Mouse (Mus musculus): ENCODE results near the gene Aak1. TPM values are rescaled to one million over a fixed set of nuclear protein-coding genes. Genes with fewer than 3 reads are reported as not detected.

Gene Aak1
- polyA plus RNA-seq, 1 experiment, result 2.2 TPM

DNA sequence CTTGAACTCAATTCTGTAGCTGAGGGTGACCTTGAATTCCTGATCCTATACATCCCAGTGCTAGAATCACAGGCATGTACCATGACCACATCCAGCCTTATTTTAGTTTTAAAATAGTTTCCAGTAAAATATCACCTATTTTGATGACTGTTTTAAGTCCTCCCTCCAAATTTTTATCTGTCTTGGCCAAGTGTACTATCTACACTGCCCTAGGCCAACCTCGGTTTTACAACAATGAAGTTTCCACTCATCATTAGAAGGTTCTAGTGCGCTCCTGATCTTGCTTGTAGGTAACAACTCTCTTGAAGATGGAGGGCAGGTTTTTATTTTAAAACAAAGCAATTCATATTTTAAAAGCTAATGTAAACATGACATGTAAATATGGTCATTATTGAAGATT, 57.9 kb downstream of the Aak1 start:
- no peak for TF ChIP-seq FLI1 (IDR thresholded peaks at IDR 0.05; ENCODE audit: low read length)
- no peak for TF ChIP-seq GATA1 (IDR thresholded peaks at IDR 0.05; ENCODE audit: borderline replicate concordance, low read length)
- Histone ChIP-seq H3K27me3 (replicated peaks) (no peaks in the 10 kb centered on the region), H3K9me3 (peaks cover 8% of the 10 kb centered on the region), H3K4me3 (replicated peaks) (no peak overlapping the region), H3K4me1 (peaks cover 18% of the 10 kb centered on the region), H3K36me3 (replicated peaks; ENCODE audit: low read length) (peaks cover 11% of the 10 kb centered on the region)

GRCm38 (mm10) chr6:86908561-86909150, 59.3 kb downstream of the Aak1 start:
- no peak overlapping the region for H3K4me3 ChIP-seq (replicated peaks)
- peaks cover 1% of the 10 kb centered on the region for H3K36me3 ChIP-seq (replicated peaks; ENCODE audit: low read length)
- TF ChIP-seq GATA1 (IDR thresholded peaks at IDR 0.05; ENCODE audit: borderline replicate concordance, low read length) (no peak), FLI1 (IDR thresholded peaks at IDR 0.05; ENCODE audit: low read length) (no peak)

GRCm38 (mm10) chr6:86909881-86910280, 60.6 kb downstream of the Aak1 start:
- Histone ChIP-seq H3K9me3 (no peaks in the 10 kb centered on the region), H3K27me3 (replicated peaks) (no peaks in the 10 kb centered on the region), H3K36me3 (replicated peaks; ENCODE audit: low read length) (peaks cover 4% of the 10 kb centered on the region), H3K4me1 (peaks cover 10% of the 10 kb centered on the region), H3K4me3 (replicated peaks) (no peak overlapping the region)
- no peak for TF ChIP-seq FLI1 (IDR thresholded peaks at IDR 0.05; ENCODE audit: low read length)
- TF ChIP-seq GATA1 (IDR thresholded peaks at IDR 0.05; ENCODE audit: borderline replicate concordance, low read length), result no peak

More at GRCm38 (mm10) chr6:86908561-86909150, 59.3 kb downstream of the Aak1 start:
- no peaks in the 10 kb centered on the region for H3K27me3 ChIP-seq (replicated peaks)
- H3K9me3 ChIP-seq, result peaks cover 1% of the 10 kb centered on the region; the same call in 1 of the 2 replicates
- peaks cover 13% of the 10 kb centered on the region for H3K4me1 ChIP-seq

DNA sequence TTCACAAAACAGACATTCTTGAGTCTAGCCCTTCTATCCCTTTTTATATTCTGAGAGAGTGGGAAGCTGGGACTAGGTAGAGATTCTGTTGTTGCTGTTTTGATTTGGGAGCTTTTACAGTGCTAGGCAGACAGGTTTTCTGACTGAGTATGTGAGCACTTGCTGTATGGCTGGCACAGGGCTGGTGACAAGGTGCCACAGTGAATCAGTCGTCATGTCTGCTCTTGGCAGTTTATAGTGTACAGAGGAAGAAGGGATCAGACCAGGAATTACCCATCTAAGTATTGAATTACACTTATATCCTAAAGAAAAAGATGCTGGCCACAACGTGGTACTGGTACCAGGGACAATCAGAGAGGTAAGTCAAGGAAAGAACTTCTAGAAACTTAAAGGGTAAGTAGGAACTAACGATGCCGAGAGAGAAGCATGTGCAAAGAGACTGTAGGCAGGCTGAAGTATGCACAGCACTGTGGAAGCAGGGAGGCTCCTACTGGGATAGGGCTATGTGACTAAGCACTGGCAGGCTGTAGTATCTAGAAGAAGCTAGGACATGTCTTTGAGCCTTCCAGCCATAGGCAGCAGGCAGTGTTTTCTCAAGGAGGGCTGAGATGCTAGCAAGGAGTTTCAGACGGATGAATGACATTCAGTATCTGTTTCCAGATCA, 67.0 kb downstream of the Aak1 start:
- Histone ChIP-seq H3K36me3 (replicated peaks; ENCODE audit: low read length) (peaks cover 5% of the 10 kb centered on the region), H3K27me3 (replicated peaks) (no peaks in the 10 kb centered on the region)
- TF ChIP-seq GATA1 (IDR thresholded peaks at IDR 0.05; ENCODE audit: borderline replicate concordance, low read length), result no peak
- no peak for TF ChIP-seq FLI1 (IDR thresholded peaks at IDR 0.05; ENCODE audit: low read length)

DNA sequence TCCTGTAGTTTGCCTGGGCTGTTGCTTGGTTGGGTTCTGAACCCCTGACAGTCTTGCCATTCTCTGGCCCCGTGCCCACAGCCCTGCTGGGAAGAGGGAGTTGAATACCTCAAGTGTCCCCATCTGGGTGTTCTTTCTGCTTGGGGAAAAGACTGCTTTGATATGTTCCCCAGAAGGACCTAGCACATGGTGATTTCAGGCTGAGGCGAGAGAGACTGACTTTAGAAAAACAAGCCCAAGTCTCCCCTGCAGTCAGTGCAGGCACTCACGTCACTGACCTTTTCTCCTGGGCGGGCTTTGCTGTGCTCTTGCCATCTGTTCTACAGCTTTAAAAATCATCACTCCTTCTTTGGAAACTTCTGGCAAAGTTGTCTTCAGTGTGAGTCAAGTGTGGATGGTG, 67.9 kb downstream of the Aak1 start:
- no peaks in the 10 kb centered on the region for H3K27me3 ChIP-seq (replicated peaks)
- peaks cover 11% of the 10 kb centered on the region for H3K4me1 ChIP-seq
- H3K4me3 ChIP-seq (replicated peaks), result no peak overlapping the region
- no peaks in the 10 kb centered on the region for H3K9me3 ChIP-seq
- TF ChIP-seq GATA1 (IDR thresholded peaks at IDR 0.05; ENCODE audit: borderline replicate concordance, low read length), result no peak
- TF ChIP-seq FLI1 (IDR thresholded peaks at IDR 0.05; ENCODE audit: low read length), result no peak
- peaks cover 5% of the 10 kb centered on the region for H3K36me3 ChIP-seq (replicated peaks; ENCODE audit: low read length)

More for the DNA sequence above, 67.0 kb downstream of the Aak1 start:
- Histone ChIP-seq H3K9me3 (no peaks in the 10 kb centered on the region), H3K4me3 (replicated peaks) (no peak overlapping the region), H3K4me1 (peaks cover 11% of the 10 kb centered on the region)

DNA sequence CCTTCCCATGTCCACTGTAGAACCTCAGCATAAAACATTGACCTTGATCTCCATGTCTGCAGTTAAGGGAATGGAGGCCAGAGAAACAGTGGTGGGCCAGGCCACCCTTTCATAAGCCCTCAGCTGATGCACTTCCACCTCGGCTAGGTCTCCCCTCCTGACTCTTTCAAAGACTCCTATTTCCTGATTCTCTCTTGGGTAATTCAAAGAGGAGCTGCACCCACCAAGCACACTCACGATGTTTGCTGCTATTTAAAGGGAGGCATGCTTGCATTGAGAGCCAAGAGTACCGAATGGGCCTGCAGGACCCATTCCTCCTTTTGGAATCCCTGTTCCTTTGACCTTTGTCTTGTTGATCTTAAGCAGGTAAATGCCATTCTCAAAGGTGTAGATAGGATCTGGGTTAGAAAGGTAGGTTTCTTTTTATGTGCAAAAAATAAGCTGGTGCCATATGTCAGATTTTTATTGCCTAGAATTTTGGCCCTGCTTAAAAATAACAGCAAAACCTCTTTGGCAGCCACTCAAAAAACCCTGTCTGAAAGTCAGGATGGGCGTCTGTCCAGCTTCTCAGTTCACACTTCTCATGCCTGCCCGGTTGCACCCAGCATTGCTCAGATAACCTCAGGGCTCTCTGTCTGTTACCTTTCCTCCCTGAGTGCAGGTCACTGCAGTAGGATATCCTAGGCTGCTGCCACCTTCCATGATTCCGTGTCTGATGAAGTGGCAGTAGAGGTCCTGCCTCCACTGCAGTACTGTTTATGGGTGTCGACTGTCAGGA, 68.9 kb downstream of the Aak1 start:
- Histone ChIP-seq H3K4me1 (peaks cover 11% of the 10 kb centered on the region), H3K4me3 (replicated peaks) (no peak overlapping the region), H3K9me3 (no peaks in the 10 kb centered on the region), H3K27me3 (replicated peaks) (no peaks in the 10 kb centered on the region), H3K36me3 (replicated peaks; ENCODE audit: low read length) (peaks cover 5% of the 10 kb centered on the region)
- TF ChIP-seq GATA1 (IDR thresholded peaks at IDR 0.05; ENCODE audit: borderline replicate concordance, low read length) (no peak), FLI1 (IDR thresholded peaks at IDR 0.05; ENCODE audit: low read length) (no peak)

- Histone ChIP-seq H3K4me3 (replicated peaks) (no peak overlapping the region), H3K36me3 (replicated peaks; ENCODE audit: low read length) (peaks cover 19% of the 10 kb centered on the region), H3K9me3 (no peaks in the 10 kb centered on the region), H3K27me3 (replicated peaks) (no peaks in the 10 kb centered on the region), H3K4me1 (peaks cover 14% of the 10 kb centered on the region)
- TF ChIP-seq FLI1 (IDR thresholded peaks at IDR 0.05; ENCODE audit: low read length) (no peak), GATA1 (IDR thresholded peaks at IDR 0.05; ENCODE audit: borderline replicate concordance, low read length) (no peak)
Observed at GRCm38 (mm10) chr6:86921880-86922279, 72.6 kb downstream of the Aak1 start.

GRCm38 (mm10) chr6:86924746-86925145, 75.4 kb downstream of the Aak1 start:
- no peak overlapping the region for H3K4me3 ChIP-seq (replicated peaks)
- H3K36me3 ChIP-seq (replicated peaks; ENCODE audit: low read length), result peaks cover 43% of the 10 kb centered on the region
- H3K4me1 ChIP-seq, result peaks cover 16% of the 10 kb centered on the region
- TF ChIP-seq FLI1 (IDR thresholded peaks at IDR 0.05; ENCODE audit: low read length) (no peak), GATA1 (IDR thresholded peaks at IDR 0.05; ENCODE audit: borderline replicate concordance, low read length) (no peak)
- H3K27me3 ChIP-seq (replicated peaks), result no peaks in the 10 kb centered on the region
- H3K9me3 ChIP-seq, result peaks cover 9% of the 10 kb centered on the region

DNA sequence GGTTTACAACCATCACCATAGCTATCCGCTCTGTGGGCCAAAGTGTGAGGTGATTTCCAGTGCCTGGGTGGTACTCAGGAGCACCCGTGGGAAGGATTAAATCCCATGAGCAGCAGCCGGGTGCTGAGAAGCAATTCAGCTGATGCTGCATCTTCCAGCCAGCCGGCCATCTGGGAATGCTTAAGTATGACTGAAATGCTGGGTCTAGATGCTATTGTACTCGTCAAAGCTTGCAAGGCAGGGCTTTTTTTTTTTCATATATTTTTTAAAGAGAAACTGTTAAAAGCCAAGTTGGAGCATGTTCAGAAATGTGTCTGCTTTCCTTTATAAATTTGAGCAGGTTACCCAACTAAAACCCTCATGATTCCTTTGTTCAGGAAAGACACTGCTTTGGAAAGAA, 85.2 kb downstream of the Aak1 start:
- Histone ChIP-seq H3K27me3 (replicated peaks) (no peaks in the 10 kb centered on the region), H3K4me3 (replicated peaks) (no peak overlapping the region), H3K9me3 (no peaks in the 10 kb centered on the region), H3K4me1 (peaks cover 4% of the 10 kb centered on the region), H3K36me3 (replicated peaks; ENCODE audit: low read length) (peaks cover 68% of the 10 kb centered on the region)
- no peak for TF ChIP-seq GATA1 (IDR thresholded peaks at IDR 0.05; ENCODE audit: borderline replicate concordance, low read length)
- TF ChIP-seq FLI1 (IDR thresholded peaks at IDR 0.05; ENCODE audit: low read length), result no peak

- TF ChIP-seq FLI1 (IDR thresholded peaks at IDR 0.05; ENCODE audit: low read length), result no peak
- TF ChIP-seq GATA1 (IDR thresholded peaks at IDR 0.05; ENCODE audit: borderline replicate concordance, low read length), result no peak
Observed at GRCm38 (mm10) chr6:86939797-86940196, 90.5 kb downstream of the Aak1 start.

More at GRCm38 (mm10) chr6:86939797-86940196, 90.5 kb downstream of the Aak1 start:
- H3K4me1 ChIP-seq, result peaks cover 10% of the 10 kb centered on the region
- peak overlapping the region; percentile 8 for H3K4me3 ChIP-seq (replicated peaks)
- peaks cover 78% of the 10 kb centered on the region for H3K36me3 ChIP-seq (replicated peaks; ENCODE audit: low read length)
- H3K27me3 ChIP-seq (replicated peaks), result no peaks in the 10 kb centered on the region
- H3K9me3 ChIP-seq, result no peaks in the 10 kb centered on the region

All from megakaryocyte, embryonic 14.5 days (primary cell).